ENCODE assay signal across 14 mouse cellular contexts in the genomic region with DNA sequence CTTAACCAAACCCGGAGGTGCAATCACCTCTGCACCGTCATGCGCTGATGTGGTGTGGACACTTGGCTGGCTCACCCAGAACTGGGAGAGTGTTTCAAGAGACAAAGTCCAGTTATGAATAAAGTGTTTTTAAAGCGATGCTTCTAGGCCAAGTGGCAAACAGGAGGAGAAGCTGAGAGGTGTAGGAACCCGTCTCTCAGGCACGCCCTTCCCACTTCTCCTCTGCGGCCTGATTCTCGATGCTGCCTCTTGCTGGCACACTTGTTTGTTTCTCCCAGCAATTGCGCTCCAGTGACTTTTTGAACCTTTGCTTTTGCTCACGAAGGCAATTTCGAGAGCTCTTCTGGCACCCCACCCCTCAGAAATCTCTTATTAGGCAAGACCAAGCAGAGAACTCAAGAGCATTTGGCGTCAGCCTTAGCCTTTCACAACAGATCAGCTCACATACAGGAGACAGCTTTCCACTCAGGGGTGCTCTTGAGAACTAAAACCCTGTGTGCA.
DNase-seq lines count a peak whose midpoint lies in the region; TF ChIP-seq lines count a peak whose summit lies in the region.
"Had no signal": no experiment of that assay in that cellular context is flagged by ENCODE, and none has a peak within 500 bp of the region (broad histone marks: within the 10 kb centered on the region; RNA-seq: fewer than 3 reads in every experiment).

No protein-coding gene starts in this region.

- DNase-seq in kidney, adult 18-20 months = peak; percentile 54
- no peak for DNase-seq in kidney, postnatal 4 days
- peak; percentile 2 for DNase-seq in adrenal gland, postnatal 25 days
- DNase-seq in kidney, adult 9 months = peak; percentile 86
- DNase-seq in lung, postnatal 14 days = peak; percentile 73
- DNase-seq in spleen, postnatal 10 days (ENCODE audit: low spot score in 2 of 2) = no peak
- DNase-seq in cerebellum, postnatal 25 days = no peak
- DNase-seq in left cerebral cortex, adult 2 months (ENCODE audit: extremely low spot score in 1 of 2, low spot score in 2 of 2) = no peak
- DNase-seq: cerebellum, postnatal 14 days; heart, postnatal 4 days; left cerebral cortex, postnatal 4 days; thymus, postnatal 36 days had no signal

- TF ChIP-seq CTCF in left cerebral cortex, adult 2 months (IDR thresholded peaks at IDR 0.05) = no peak

- intact Hi-C loops in left cerebral cortex, adult 2 months (cut with DNase I) = no loop called here

- no peak overlapping the region for H3K27ac ChIP-seq in left cerebral cortex, adult 2 months
- H3K27ac ChIP-seq: embryonic facial prominence, embryonic 15.5 days; kidney, postnatal 0 days had no signal

- H3K4me3 ChIP-seq in left cerebral cortex, adult 2 months = no peak overlapping the region
- H3K4me3 ChIP-seq: embryonic facial prominence, embryonic 15.5 days had no signal

Comparison
In these comparisons a context has a peak if more than half of its experiments do, and no peak if none do; other contexts are left out.
1. DNase-seq: peak in kidney, adult 18-20 months (single experiment), adrenal gland, postnatal 25 days (single experiment), kidney, adult 9 months (single experiment) and lung, postnatal 14 days (single experiment); none in kidney, postnatal 4 days (0 of 2), spleen, postnatal 10 days (0 of 2), cerebellum, postnatal 25 days (0 of 2) and left cerebral cortex, adult 2 months (0 of 2).